Mouse (Mus musculus): ENCODE data around the gene Kcnk10. TPM values are rescaled to one million over a fixed set of nuclear protein-coding genes. Genes with fewer than 3 reads are reported as not detected.
A peak's percentile ranks its signal among the peaks of the same experiment; 100 is the strongest.

Kcnk10 gene
- polyA plus RNA-seq, 1 experiment: 24.0 TPM

DNA sequence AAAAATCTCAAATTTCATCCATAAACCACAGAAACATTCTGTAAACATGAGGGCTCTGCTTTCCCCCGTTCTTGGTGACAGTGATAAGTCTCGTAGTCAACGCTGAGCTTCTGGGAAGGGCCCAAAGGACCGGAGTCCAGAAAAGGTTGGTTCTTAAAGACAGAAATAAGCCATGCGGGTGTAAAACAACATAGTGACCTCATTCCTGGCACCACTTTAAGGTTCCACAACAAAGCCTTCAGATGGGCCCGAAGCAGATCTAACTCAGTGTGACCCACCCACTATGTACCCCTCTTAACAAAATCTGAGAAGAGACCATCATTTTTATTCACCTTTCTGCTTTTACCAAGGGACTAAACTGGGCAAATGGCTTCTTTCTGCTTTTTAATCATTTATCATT, 10.2 kb downstream of the Kcnk10 start:
- no peak for TF ChIP-seq CTCF (IDR thresholded peaks at IDR 0.05; ENCODE audit: borderline replicate concordance, insufficient read depth, low read depth, low read length)
- no peak for TF ChIP-seq POLR2A (IDR thresholded peaks at IDR 0.05; ENCODE audit: borderline replicate concordance, insufficient read depth, low read length)
- 15% methylated on average over 6 of the region's 6 CpGs for WGBS
- DNase-seq: peak; percentile 40 to 47
- H3K27me3 ChIP-seq (ENCODE audit: control insufficient read depth, insufficient read depth, low read length): no peaks in the 10 kb centered on the region
- H3K27ac ChIP-seq (ENCODE audit: insufficient read depth, low read length): peak overlapping the region; percentile 40; the same call in 1 of the 2 replicates
- peaks cover 40% of the 10 kb centered on the region for H3K4me1 ChIP-seq (ENCODE audit: control insufficient read depth, insufficient read depth, low read length)
- no peak overlapping the region for H3K4me3 ChIP-seq (replicated peaks; ENCODE audit: insufficient read depth, low read depth, low read length)

DNA sequence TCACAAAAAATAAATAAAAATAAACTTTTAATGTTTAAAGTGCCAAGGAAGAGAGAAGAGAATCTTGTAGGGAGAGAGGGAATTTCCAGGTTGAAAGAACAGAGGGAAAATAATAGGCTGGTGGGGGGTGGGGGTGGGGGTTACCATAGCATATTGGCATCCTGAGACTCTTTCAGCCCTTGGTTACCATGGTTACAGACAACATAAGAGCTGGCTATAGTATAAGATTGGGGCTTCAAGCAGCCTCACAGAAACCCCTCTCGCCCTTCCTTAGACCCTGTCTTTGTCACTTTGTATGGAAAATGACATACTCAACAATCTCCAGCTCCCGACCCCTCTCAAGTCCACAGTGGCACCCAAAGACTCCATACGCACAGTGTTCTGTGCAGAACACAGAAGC, 13.7 kb downstream of the Kcnk10 start:
- H3K4me3 ChIP-seq (replicated peaks; ENCODE audit: insufficient read depth, low read depth, low read length): no peak overlapping the region
- no peak for DNase-seq
- TF ChIP-seq CTCF (IDR thresholded peaks at IDR 0.05; ENCODE audit: borderline replicate concordance, insufficient read depth, low read depth, low read length): no peak
- no peak for TF ChIP-seq POLR2A (IDR thresholded peaks at IDR 0.05; ENCODE audit: borderline replicate concordance, insufficient read depth, low read length)
- H3K27ac ChIP-seq (ENCODE audit: insufficient read depth, low read length): no peak overlapping the region
- WGBS: 55% methylated on average over 3 of the region's 3 CpGs
- no peaks in the 10 kb centered on the region for H3K27me3 ChIP-seq (ENCODE audit: control insufficient read depth, insufficient read depth, low read length)
- peaks cover 26% of the 10 kb centered on the region for H3K4me1 ChIP-seq (ENCODE audit: control insufficient read depth, insufficient read depth, low read length)

DNA sequence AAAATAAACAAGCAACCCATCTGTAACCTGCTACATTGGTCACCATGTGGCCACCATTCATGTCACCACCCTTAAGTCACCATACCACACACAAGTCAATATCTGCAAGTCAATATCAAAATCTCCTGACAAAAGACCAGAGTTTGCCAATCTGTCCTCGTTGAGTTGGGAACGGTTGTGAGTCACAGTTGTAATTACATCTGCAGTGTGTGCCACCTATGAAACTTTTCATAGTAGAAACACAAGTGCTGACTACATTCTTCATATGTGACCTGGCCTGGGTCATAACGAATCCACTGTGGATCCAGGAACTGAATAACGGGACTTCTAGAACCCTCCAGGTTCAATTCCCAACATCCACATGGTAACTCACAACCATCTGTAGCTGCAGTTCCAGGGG, 14.8 kb downstream of the Kcnk10 start:
- Histone ChIP-seq H3K27me3 (ENCODE audit: control insufficient read depth, insufficient read depth, low read length) (no peaks in the 10 kb centered on the region), H3K27ac (ENCODE audit: insufficient read depth, low read length) (no peak overlapping the region), H3K4me1 (ENCODE audit: control insufficient read depth, insufficient read depth, low read length) (peaks cover 18% of the 10 kb centered on the region), H3K4me3 (replicated peaks; ENCODE audit: insufficient read depth, low read depth, low read length) (no peak overlapping the region)
- no peak for DNase-seq
- WGBS: 35% methylated on average over 4 of the region's 4 CpGs
- TF ChIP-seq CTCF (IDR thresholded peaks at IDR 0.05; ENCODE audit: borderline replicate concordance, insufficient read depth, low read depth, low read length) (no peak), POLR2A (IDR thresholded peaks at IDR 0.05; ENCODE audit: borderline replicate concordance, insufficient read depth, low read length) (no peak)

DNA sequence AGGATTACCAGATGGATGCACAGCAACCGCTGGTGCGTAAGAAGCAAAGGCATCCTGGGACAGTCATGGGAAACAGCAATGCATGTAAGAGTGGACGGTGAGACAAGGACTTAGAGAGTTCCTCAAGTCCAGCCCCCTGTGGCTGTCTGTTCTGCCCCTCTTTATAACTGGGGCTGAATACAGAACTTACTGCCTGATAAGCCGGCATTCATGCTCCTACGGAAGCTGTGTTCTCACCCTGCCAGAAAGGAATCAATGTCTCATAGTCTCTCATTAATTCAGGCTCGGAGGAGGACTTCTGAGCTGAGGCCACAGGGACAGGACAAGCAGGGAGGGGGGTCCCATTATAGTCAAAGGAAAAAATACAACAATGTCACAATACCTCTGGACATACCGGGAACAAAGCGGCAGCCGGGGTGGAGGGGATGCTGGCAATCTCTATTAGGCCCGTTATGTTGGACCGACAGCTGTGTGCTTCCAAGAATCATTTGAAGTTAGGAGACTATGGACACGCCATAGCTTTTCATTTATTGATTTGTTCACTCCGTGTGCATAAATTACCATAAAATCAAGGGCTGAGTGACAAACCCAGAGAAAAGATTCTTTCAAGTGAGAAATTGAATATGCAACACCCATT, 15.7 kb downstream of the Kcnk10 start:
- TF ChIP-seq POLR2A (IDR thresholded peaks at IDR 0.05; ENCODE audit: borderline replicate concordance, insufficient read depth, low read length): no peak
- TF ChIP-seq CTCF (IDR thresholded peaks at IDR 0.05; ENCODE audit: borderline replicate concordance, insufficient read depth, low read depth, low read length): no peak
- 38% methylated on average over 13 of the region's 13 CpGs for WGBS
- no peaks in the 10 kb centered on the region for H3K27me3 ChIP-seq (ENCODE audit: control insufficient read depth, insufficient read depth, low read length)
- no peak for DNase-seq
- peaks cover 21% of the 10 kb centered on the region for H3K4me1 ChIP-seq (ENCODE audit: control insufficient read depth, insufficient read depth, low read length)
- H3K27ac ChIP-seq (ENCODE audit: insufficient read depth, low read length): no peak overlapping the region
- H3K4me3 ChIP-seq (replicated peaks; ENCODE audit: insufficient read depth, low read depth, low read length): no peak overlapping the region

DNA sequence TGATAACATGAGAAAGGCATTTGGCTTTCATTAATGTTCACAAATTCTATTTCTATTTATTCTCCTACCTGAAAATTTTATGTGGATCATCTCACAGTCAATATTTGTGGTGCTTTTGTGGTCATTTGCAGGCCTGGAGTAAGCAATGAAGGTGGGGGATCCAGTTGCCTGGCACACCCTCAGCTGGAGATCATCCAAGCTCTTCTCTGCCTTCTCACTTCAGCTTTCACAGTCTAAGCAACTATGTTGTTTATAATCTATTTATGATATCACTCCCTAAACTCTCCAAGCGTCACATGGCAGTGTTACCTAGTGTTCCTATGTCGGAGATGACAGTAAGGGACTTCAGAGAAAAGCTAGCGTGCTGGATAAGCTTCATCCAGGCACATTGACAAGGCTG, 18.1 kb downstream of the Kcnk10 start:
- H3K27me3 ChIP-seq (ENCODE audit: control insufficient read depth, insufficient read depth, low read length): no peaks in the 10 kb centered on the region
- H3K4me1 ChIP-seq (ENCODE audit: control insufficient read depth, insufficient read depth, low read length): peaks cover 18% of the 10 kb centered on the region
- H3K27ac ChIP-seq (ENCODE audit: insufficient read depth, low read length): no peak overlapping the region
- 46% methylated on average over 3 of the region's 3 CpGs for WGBS
- TF ChIP-seq CTCF (IDR thresholded peaks at IDR 0.05; ENCODE audit: borderline replicate concordance, insufficient read depth, low read depth, low read length): no peak
- TF ChIP-seq POLR2A (IDR thresholded peaks at IDR 0.05; ENCODE audit: borderline replicate concordance, insufficient read depth, low read length): no peak
- no peak for DNase-seq
- H3K4me3 ChIP-seq (replicated peaks; ENCODE audit: insufficient read depth, low read depth, low read length): no peak overlapping the region

DNA sequence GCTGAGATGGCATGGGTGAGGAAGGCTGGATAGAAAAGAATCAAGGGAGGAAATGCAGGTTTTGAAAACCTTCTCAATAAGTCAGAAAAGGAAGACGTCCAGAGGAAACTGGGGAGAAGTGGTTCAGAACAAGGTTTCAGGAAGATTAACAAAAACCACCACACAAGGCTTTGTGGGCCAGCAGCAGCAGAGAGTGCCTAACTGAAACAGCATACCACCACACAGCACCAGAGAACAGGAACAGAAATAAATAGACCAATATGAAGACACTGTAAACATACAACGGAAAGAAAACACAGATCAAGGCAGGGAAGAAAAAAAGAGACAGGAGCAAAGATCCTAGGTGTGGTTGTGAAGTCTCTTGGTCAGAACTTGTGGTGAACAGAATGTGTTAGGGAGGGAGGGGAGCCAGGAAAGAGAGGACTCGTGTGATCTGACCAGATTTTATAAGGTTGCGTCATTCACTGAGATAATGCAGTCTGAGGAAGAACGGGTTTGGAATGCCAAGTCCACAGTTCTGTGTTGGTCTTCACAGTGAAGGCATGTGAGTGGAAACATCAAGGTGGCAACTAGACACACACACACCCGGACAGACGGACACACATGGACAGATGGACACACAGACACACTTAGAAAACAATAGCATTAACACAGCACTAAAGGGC, 21.0 kb downstream of the Kcnk10 start:
- peak in 1 of 2 experiments; percentile 29 for DNase-seq
- H3K27ac ChIP-seq (ENCODE audit: insufficient read depth, low read length): no peak overlapping the region
- no peak for TF ChIP-seq CTCF (IDR thresholded peaks at IDR 0.05; ENCODE audit: borderline replicate concordance, insufficient read depth, low read depth, low read length)
- no peak for TF ChIP-seq POLR2A (IDR thresholded peaks at IDR 0.05; ENCODE audit: borderline replicate concordance, insufficient read depth, low read length)
- no peak overlapping the region for H3K4me3 ChIP-seq (replicated peaks; ENCODE audit: insufficient read depth, low read depth, low read length)
- WGBS: 31% methylated on average over 7 of the region's 7 CpGs
- H3K4me1 ChIP-seq (ENCODE audit: control insufficient read depth, insufficient read depth, low read length): peaks cover 17% of the 10 kb centered on the region
- H3K27me3 ChIP-seq (ENCODE audit: control insufficient read depth, insufficient read depth, low read length): no peaks in the 10 kb centered on the region

DNA sequence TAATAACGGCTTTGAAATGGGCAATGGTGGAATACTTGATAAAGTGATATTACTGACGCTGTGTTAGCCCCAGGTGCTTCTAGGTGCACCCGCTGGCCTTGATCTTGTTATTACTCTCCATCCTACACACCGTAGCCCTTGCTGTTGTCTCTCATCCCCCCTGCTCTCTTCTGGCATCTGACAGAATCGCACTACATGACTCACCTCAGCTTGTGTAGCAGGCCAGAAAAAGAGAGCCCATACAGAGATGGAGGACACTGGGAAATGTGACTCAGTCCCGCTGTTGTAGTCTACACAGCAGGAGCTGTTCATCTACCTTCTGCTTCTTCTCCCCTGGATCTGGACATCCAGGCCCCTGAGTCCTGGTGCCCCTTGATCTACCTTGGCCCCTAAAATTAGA, 28.1 kb downstream of the Kcnk10 start:
- DNase-seq: peak; percentile 67 to 90
- Histone ChIP-seq H3K4me3 (replicated peaks; ENCODE audit: insufficient read depth, low read depth, low read length) (no peak overlapping the region), H3K4me1 (ENCODE audit: control insufficient read depth, insufficient read depth, low read length) (peaks cover 39% of the 10 kb centered on the region), H3K27ac (ENCODE audit: insufficient read depth, low read length) (peak overlapping the region; percentile 9; the same call in 1 of the 2 replicates), H3K27me3 (ENCODE audit: control insufficient read depth, insufficient read depth, low read length) (no peaks in the 10 kb centered on the region)
- TF ChIP-seq CTCF (IDR thresholded peaks at IDR 0.05; ENCODE audit: borderline replicate concordance, insufficient read depth, low read depth, low read length) (no peak), POLR2A (IDR thresholded peaks at IDR 0.05; ENCODE audit: borderline replicate concordance, insufficient read depth, low read length) (no peak)
- WGBS: 13% methylated on average over 6 of the region's 6 CpGs

DNA sequence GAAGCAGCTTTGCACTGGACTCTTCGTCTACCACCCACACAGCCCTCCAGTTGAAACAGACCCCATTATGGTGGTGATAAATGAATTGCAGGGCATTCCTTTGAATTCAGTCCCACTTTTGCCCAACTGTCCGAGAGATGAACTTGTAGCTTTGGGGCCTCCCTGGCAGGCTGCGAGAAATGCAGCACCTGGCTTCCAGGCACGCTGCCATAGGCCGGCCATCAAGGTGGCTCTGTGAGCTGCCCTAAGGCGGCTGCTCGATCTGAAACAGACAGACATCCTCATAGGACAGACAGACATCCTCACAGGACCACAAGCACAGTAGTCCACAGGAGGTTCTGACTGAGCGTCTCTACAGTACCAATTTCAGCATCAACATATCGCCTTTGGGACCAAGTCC, 30.0 kb downstream of the Kcnk10 start:
- H3K27ac ChIP-seq (ENCODE audit: insufficient read depth, low read length): peak overlapping the region; percentile 51; the same call in 1 of the 2 replicates
- no peak overlapping the region for H3K4me3 ChIP-seq (replicated peaks; ENCODE audit: insufficient read depth, low read depth, low read length)
- TF ChIP-seq POLR2A (IDR thresholded peaks at IDR 0.05; ENCODE audit: borderline replicate concordance, insufficient read depth, low read length) (no peak), CTCF (IDR thresholded peaks at IDR 0.05; ENCODE audit: borderline replicate concordance, insufficient read depth, low read depth, low read length) (no peak)
- 11% methylated on average over 9 of the region's 9 CpGs for WGBS
- DNase-seq: peak; percentile 93
- peaks cover 42% of the 10 kb centered on the region for H3K4me1 ChIP-seq (ENCODE audit: control insufficient read depth, insufficient read depth, low read length)
- no peaks in the 10 kb centered on the region for H3K27me3 ChIP-seq (ENCODE audit: control insufficient read depth, insufficient read depth, low read length)
